Mouse (Mus musculus) thymus, postnatal 0 days (tissue): ENCODE data around the gene Tpt1. TPM values are rescaled to one million over a fixed set of nuclear protein-coding genes. Genes with fewer than 3 reads are reported as not detected.
"Not testable (repeated sequence)": the region's sequence is repeated elsewhere in the genome, so short reads cannot be mapped to it uniquely, and the experiment has no call there.

Source experiments
- DNase-seq: peaks from one replicate; pipeline ENCODE4 v3.0.0-alpha.2; 2015; ENCODE audit warnings: low spot score
- polyA plus RNA-seq: library from polyadenylated mRNA; unstranded; fragments of >200 nt; fragmentation: Nextera tagmentation; extraction: Ambion mirVana; gene quantifications from 2 replicates; pipeline ENCODE4 v1.2.1, GENCODE M21; 2015

Gene Tpt1
- polyA plus RNA-seq: 1,615 and 1,673 TPM in 2 replicates

- DNase-seq: peak; percentile 98
Observed at GRCm38 (mm10) chr14:75844867-75845697, at the start of gene Tpt1. TSS of gene Tpt1 (plus strand) at chr14:75845093.

- DNase-seq: no peak
Observed at GRCm38 (mm10) chr14:75795918-75796317, 49.0 kb upstream of the Tpt1 start.

- no peak for DNase-seq
Observed at GRCm38 (mm10) chr14:75797769-75798386, 47.0 kb upstream of the Tpt1 start.

- no peak for DNase-seq
Observed at GRCm38 (mm10) chr14:75807800-75808199, 37.1 kb upstream of the Tpt1 start.

GRCm38 (mm10) chr14:75809931-75810330 lies 35.0 kb upstream of the Tpt1 start:
- no peak for DNase-seq

- DNase-seq: no peak
Observed at GRCm38 (mm10) chr14:75818528-75818927, 26.4 kb upstream of the Tpt1 start.

- DNase-seq: no peak
Observed at GRCm38 (mm10) chr14:75819341-75819740, 25.6 kb upstream of the Tpt1 start.

GRCm38 (mm10) chr14:75820007-75820406 lies 24.9 kb upstream of the Tpt1 start:
- peak; percentile 5 for DNase-seq

GRCm38 (mm10) chr14:75826851-75827410 lies 18.0 kb upstream of the Tpt1 start:
- DNase-seq: no peak

GRCm38 (mm10) chr14:75828221-75828620 lies 16.7 kb upstream of the Tpt1 start:
- DNase-seq: no peak

- peak; percentile 71 for DNase-seq
Observed at GRCm38 (mm10) chr14:75828866-75829806, 15.8 kb upstream of the Tpt1 start.

- not testable (repeated sequence) for DNase-seq
Observed at GRCm38 (mm10) chr14:75829817-75830216, 15.1 kb upstream of the Tpt1 start.

GRCm38 (mm10) chr14:75832031-75832430 lies 12.9 kb upstream of the Tpt1 start:
- DNase-seq: no peak

GRCm38 (mm10) chr14:75832982-75833381 lies 11.9 kb upstream of the Tpt1 start:
- no peak for DNase-seq

GRCm38 (mm10) chr14:75833546-75834250 lies 11.2 kb upstream of the Tpt1 start:
- peak; percentile 31 for DNase-seq

GRCm38 (mm10) chr14:75834251-75834738 lies 10.6 kb upstream of the Tpt1 start:
- DNase-seq: peak; percentile 86

- peak; percentile 92 for DNase-seq
Observed at GRCm38 (mm10) chr14:75834739-75835381, 10.0 kb upstream of the Tpt1 start.

GRCm38 (mm10) chr14:75836579-75836978 lies 8.3 kb upstream of the Tpt1 start:
- no peak for DNase-seq

GRCm38 (mm10) chr14:75837048-75837916 lies 7.6 kb upstream of the Tpt1 start:
- peak; percentile 75 for DNase-seq
